Mouse (Mus musculus) ES-E14 (cell line): ENCODE data around the gene Arsb.

Experiments used
- HCFC1 ChIP-seq: IDR thresholded peaks from 2 replicates; pipeline ENCODE4 v1.6.1; 2012; ENCODE audit warnings: low read length, inconsistent platforms, borderline replicate concordance; ENCODE audit not compliant: insufficient read depth
- ZNF384 ChIP-seq: IDR thresholded peaks from 2 replicates; pipeline ENCODE4 v1.6.1; 2012; ENCODE audit warnings: low read depth, low read length, inconsistent platforms

DNA sequence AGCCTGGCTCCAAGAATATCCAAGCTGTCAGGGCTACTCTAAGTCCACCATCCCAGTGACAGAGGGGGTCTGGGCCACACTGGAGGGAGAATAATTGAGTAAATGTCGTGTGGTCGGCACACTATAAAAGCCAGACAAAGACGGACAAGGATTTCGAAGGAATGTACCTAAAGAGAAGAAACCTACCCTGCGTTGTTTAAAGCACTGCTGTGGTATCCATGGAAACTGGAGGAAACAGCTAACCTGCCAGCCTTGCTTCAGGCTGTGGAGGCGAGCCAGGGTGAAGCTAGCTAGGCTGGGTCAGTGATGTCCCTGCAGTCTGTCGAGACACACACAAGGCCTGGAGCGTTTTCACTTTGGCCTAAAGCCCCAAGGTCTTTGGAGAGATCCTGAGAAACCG is 195.7 kb downstream of the Arsb start:
- TF ChIP-seq ZNF384 (no peak), HCFC1 (no peak)
